Mouse (Mus musculus): Measurements from ENCODE around the gene Gm1604a.
"Not testable (repeated sequence)": the region's sequence is repeated elsewhere in the genome, so short reads cannot be mapped to it uniquely, and the experiment has no call there.

Gm1604a gene

DNA sequence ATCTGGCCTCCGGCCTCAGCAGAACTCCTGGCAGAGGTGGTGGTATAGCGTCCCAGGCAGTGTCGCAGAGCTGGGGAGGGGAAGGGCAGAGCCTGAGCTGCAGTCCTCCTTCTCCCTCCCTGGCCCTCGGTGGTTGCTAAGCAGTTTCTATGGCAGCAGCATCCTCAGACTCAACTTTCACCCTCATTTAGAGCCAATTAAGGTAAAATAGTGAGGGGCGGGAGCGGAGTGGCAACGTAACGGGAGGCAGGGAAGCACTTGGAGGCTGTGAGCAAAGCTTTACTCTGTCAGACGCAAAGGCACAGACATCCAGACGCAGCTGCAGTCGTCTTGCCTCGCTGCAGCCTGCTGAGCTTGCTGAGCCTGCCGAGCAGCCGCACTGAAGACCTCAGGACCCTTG lies at the start of gene Gm1604a:
Gene Gm1604a (plus strand): TSS at position 312 of the 400 bp plus-strand sequence.
- in situ Hi-C loops (cut with MboI) = not testable (repeated sequence)

DNA sequence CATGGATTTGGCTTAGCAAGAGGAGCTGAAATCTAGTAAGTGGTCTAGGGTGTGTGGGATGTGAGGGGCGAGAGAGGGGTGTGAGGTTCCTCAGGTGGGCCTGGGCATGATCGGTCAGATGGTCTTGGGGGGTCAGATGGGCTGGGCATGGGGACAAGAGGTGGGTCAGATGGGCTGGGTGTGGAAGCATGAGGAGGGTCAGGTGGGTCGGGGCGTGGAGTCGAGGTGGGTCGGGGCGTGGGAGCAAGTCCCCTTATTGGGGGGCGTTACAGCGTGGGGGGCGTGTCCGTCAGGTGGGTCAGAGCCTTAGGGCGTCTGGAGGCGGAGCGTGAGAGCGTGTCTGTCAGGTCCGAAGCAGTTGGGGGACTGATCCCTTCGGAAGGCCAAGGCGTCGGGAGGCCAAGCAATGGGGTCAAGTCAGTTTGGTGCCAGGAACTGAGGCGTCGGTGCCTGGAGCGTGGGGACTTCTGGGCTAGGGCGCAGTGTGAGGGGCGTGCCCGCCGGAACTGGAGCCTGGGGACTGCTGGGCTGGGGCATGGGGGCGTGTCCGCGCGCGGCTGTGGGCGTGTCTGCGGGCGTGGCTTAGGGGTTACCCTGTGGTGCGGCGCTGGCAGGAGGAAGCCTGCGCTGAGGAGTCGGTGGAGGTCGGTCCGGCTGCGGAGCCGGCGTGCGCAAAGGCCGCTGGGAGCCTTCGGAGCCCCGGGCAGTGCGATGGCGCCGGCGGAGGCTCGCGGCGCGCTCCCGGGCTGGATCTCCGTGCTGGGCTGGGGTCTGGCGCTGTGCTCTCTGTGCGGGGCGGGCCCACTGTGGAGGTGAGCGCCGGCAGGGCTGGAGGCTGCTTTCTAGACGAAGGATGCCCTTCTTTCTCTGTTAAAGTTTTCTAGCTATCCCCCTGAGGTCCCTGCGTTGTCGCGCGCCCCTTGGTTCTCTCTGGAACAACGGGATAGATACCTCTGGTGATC lies 46.8 kb upstream of the Gm1604a start, which contains the start of gene Gm49721:
Gene Gm49721 (plus strand): TSS at position 618 of the 962 bp plus-strand sequence.
- in situ Hi-C loops (cut with MboI) = not testable (repeated sequence)

DNA sequence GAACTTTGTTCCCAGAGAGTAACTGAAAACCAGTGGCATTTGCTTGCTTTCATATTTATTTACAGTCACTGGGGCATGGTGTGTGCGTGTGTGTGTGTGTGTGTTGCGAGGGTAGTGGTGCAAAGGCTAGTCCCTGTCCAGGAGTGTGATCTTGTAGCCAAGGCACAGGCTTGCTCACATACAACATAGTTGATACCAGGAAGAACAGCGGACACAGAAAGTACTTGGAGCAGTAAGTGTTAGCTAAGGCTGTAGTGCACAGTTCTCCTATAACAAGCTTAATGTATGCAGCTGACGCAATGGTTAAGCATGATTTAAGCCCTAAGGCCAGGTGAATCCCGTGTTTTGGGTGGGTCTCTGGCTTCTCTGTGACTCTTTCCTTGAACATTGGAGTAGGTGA lies 46.0 kb upstream of the Gm1604a start:
- in situ Hi-C loops (cut with MboI) = not testable (repeated sequence)

DNA sequence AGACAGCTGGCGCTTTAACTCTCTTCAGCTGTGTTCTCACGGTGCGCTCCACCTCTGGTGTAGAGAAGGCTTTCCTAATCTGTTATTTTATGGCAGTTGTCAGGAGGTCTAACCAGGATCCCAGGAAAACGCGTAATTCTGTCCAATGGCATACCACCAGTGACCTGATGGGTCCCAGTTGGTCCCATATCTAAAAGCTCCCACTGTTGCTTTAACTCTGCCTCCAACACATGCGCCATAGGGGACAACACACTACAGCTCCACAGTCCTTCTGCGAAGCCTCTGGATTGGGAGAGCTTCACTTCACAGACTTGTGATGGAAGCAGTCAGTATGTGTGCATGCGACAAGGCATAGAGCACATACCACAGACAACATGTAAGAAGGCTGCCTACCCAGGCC lies 45.2 kb upstream of the Gm1604a start:
- in situ Hi-C loops (cut with MboI) = not testable (repeated sequence)

DNA sequence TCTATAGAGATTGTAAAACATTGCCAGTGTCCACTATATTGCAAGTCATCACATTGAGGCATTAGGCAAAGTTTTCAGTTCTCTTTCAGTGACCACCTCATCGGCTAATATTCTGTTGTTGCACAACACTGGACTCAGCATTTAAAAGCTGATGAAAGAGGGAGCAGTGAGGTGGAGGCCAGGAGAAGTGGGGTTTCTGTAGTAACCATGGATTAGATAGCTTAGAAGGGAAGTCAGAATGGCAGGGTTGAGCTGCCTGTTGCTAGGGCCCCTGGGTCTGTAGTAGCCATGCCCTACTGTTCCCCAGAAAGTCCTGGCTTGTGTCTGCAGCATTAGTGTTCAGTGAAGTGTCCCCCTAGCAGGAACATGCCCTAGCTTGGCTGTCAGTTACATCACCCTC lies 39.2 kb upstream of the Gm1604a start:
- in situ Hi-C loops (cut with MboI) = not testable (repeated sequence)

DNA sequence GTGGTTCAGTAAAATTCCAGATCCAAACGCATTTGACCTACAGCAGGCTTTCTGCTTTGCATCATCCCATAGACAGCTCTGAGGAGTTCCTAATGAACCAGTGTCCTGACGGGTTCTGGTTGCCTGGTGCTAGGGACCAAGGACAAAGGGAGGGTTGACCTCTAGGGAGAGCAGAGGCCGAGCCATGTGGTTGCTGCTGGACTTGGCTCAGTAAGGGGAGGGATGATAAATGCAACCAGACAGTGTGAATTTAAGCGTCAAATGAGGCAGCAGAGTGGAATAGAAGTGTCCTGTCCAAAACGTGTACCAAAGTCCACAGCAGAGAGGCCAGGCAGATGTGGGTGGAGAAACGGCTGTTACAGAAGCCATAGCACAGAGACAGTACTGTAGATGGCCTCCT lies 29.9 kb upstream of the Gm1604a start:
- in situ Hi-C loops (cut with MboI) = not testable (repeated sequence)

DNA sequence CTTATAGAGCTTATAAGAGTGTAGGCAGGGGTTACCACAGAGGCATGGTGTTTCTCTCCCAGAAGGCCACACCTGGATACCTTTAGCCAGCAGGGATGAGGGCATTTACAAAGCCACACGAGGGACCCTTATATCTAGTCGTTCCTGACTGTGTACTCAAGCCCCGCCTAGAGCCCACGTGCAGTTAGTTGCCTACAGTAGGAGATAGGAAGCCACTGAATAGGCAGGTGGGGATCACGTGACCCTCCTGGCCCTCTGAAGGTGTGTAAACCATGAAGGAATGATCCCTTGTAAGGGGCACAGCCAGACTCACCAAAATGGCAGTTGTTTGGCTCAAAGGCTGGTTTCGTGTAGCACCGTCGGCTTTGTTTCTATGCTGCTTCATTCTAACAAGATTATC lies 28.5 kb upstream of the Gm1604a start:
- in situ Hi-C loops (cut with MboI) = not testable (repeated sequence)

DNA sequence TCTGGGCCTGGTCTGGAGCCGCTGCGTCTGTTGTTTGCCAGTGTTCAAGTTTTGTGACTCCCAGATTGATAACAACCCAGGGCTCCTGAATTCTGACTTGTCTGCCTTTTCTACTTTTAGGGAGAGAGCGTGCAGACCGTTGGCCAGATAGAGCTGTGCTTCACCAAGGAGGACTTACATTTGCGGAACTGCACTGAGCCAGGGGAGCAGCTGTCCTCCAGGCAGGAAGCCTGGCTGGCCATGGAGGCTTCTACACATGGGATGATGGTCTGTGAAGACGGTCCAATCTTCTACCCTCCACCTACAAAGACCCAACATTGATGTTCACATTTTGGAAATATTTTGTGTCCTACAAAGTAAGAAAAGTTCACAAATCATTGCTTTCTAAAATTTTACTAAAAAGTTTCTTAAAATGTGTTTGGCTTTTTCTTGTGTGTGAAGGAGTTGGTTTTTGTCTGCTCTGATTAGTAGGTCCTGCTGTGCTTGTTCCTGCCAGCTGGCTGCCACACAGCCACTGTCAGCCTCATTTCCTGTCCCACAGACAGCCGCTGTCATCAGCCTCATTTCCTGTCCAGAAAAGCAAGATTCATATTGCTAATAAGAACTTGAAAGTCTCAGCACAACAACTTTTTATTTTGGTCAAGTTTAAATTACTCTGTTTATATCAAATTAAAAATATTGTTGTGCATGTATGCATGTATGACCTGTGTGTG lies 27.4 kb upstream of the Gm1604a start:
- in situ Hi-C loops (cut with MboI) = not testable (repeated sequence)

DNA sequence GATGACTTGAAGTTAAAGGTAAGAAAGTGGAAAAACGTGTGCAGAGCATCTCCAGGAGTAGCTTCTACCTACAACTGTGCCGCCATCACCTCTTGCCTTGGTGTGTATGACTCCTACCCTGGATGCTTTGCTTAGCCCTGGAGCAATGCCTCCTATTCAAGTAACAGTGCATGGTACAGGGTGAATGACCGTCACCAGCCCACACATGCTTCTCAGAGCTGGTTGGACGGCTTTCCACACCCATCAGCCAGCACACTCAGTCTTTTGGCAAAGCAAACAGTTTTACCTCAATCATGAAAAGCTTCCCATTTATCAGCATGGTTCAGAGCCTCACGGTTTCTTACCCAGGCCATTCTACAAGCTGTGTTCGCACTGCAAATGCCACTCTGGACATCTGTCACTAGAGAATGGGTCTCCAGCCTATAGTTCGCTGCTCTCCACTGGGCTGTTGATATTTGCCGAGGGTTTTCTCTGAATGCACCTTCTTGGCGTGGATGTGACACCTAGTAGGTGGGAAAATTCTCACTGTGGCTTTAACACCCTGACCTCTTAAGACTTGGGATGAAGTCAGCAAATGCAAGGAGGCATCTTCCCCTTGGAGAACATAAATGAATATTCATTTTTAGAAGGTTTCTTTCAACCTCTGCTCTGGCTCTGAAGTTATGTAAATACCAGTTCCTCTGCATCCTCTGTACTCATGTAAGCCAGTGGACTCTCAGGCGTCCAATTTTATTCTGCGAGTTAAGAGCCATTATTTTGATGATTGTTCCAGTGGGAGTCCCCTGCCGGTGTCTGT lies 23.4 kb upstream of the Gm1604a start:
- in situ Hi-C loops (cut with MboI) = not testable (repeated sequence)

DNA sequence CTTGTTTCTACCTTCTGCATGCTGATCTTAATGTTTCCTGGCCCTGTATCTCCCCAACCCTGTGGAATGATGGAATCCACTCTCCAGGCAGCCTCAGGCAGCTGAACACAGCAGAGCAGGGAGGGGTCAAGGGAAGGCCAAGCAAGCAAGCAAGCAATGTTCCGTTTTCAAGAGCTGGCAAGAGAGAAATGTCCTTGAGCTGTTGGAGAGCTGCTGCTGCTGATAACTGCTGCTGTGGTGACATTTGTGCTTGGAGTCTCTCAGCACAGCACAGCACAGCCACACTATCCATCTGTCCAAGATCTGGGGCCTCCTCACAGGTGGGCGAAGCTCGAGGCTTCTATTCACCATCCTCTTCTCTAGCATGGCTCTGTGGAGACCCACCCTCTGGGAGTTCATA lies 22.0 kb upstream of the Gm1604a start:
- in situ Hi-C loops (cut with MboI) = not testable (repeated sequence)

DNA sequence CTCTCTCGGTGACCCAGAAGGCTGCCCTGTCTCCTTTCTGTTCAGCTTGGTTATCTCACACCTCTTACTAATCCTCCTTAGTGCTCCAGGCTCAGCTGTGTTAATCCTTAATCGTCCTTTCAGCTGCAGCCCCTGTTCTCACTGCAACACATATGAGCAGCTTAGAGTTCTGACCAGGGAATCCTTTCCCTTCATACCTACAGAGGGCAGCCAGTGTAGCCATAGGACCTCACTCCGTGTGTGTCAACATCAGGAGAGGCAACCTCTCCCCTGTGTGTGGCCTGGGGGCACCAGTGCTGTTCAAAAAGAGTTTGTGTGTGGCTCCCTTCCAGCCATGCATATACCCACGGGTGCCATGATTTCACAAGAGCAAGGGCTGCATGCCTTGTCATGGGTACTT lies 19.7 kb upstream of the Gm1604a start:
- in situ Hi-C loops (cut with MboI) = not testable (repeated sequence)

DNA sequence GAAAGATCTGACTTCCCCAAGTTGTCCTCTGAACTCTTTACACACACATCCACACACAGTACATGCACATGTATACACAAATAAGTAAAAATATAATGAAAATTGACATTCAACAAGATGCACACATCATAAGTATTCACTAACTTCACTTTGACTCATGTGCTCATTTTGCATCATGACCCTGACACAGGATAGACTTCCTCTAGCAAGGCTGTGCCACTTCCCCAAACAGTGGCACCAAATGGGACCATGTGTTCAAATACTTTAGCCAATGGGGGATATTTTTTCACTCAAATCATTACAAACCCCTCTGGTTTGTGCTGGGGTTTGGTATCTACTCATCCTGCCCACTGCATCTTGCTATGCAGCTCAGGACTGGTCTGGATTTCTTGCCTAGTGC lies 16.5 kb upstream of the Gm1604a start:
- in situ Hi-C loops (cut with MboI) = not testable (repeated sequence)

DNA sequence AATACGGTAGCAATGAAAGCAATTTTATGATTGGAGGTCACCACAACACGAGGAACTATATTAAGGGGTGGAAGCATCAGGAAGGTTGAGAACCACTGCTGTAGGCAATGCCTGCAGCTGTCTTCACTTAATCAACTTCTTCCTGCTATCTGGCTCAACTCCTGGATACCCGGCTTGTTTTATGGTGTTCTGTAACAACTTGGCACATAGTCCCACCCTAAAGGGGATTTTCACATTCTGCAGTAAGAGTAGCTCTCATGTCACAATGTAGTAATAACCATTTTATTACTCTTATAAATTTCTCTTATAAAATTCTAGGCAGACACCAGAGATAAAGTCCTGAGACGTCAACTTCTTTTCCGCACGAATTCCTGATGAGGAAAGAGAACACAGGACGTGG lies 15.9 kb upstream of the Gm1604a start:
- in situ Hi-C loops (cut with MboI) = not testable (repeated sequence)

DNA sequence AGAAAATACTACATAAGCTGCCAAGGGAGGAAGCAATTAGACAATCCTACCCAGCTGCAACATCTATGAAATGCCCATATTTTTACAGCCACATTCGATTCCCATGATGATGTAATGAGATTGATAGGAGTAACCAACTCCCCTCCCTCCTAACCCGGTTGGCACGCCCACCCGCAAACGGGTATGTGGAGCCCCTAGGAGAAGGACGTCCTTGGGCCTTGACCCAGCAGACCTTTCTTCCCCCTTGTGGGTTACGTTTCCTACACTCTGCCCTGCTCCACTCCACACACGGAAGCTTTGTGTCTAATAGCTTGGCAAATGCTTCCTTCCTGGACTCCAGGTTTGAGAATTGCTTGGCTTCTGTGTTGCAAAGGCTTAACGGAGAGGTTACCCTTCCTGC lies 15.5 kb upstream of the Gm1604a start:
- in situ Hi-C loops (cut with MboI) = not testable (repeated sequence)

DNA sequence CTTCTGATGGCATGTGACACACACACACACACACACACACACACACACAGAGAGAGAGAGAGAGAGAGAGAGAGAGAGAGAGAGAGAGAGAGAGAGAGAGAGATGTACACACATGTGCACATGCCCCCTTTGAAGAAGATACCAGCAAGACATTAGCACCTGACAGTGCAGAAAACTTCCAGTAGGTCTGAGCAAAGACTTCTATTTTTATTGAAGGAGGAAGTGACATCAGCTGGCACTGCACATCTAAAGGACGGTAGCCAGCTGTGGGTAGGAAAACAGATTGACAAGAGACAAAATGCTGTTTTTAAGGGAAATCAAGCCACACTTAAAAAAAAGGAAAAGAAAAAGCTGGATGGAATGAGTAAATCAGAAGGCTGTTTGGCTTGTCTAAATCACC lies 11.2 kb upstream of the Gm1604a start:
- in situ Hi-C loops (cut with MboI) = not testable (repeated sequence)

DNA sequence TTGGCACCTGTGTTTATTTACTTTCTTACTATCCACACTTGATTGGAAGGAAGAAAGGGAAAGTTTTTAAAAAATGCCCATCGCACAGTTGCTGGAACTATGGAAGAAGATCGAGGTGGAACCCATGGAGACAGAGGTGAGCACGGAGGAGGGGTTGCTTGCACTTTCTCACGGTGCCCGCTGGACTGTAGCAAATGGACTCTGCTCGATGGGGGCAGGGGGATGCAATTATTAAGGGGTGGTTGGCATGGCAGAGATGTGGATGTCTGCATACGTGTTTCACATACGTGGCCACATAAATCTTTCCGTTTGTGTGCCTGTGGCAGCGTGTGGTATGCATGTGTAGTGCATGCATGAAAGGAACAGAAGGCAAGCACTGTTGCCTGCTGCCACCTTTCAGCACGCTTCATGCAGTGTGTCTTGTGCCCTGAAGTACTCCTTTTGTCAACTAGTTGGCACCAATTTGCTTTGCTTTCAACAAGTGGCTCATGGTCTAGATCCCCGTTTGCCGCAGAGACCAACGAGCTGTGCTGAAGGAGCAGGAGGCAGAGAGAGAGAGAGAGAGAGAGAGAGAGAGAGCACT lies 487 bp downstream of the Gm1604a start:
- in situ Hi-C loops (cut with MboI) = not testable (repeated sequence)

DNA sequence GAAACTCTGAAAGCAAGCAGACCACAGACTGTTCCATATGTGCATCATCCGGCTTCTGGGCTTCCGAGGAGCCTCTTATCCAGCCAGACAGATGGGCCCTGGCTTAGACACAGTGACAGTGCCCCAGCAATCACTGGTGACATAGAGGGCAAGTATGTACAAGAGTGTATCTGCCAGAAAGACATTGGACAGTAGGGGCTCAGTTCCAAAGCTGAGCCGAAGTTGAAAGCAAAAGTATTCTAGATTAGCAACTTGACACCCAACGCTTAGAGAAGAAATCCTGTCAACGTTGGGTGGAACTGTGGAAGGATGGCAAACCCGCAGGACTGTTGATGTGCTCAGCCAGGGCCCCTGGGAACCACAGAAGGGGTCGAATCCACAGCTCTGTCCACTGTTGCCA lies 4.8 kb downstream of the Gm1604a start:
- in situ Hi-C loops (cut with MboI) = not testable (repeated sequence)

DNA sequence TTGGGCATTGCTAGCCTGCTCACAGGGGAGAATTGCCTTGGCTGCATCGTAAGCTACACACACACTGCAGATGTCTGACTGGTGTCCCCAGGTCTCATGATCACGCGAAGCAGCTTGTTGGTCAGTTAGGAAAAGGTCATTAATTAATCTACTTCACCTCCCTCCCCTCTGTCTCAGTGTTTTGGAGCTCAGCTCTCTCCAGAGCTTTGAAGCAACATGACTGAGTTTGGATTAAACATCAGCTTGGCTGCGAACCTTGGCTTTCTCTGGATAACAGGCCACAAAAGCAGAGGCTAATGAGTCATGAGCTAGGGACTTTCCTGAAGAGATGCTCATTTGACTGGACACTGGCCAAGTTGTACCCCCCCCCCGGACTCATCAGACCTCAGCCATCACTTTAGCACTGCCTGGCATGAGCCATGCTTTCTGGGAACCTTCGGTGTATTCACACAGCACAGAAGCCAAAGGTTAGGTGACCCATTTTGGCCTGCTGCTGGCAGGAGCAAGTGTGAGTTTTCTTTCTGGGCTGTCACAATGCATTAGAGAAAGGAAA lies 5.3 kb downstream of the Gm1604a start:
- in situ Hi-C loops (cut with MboI) = not testable (repeated sequence)

DNA sequence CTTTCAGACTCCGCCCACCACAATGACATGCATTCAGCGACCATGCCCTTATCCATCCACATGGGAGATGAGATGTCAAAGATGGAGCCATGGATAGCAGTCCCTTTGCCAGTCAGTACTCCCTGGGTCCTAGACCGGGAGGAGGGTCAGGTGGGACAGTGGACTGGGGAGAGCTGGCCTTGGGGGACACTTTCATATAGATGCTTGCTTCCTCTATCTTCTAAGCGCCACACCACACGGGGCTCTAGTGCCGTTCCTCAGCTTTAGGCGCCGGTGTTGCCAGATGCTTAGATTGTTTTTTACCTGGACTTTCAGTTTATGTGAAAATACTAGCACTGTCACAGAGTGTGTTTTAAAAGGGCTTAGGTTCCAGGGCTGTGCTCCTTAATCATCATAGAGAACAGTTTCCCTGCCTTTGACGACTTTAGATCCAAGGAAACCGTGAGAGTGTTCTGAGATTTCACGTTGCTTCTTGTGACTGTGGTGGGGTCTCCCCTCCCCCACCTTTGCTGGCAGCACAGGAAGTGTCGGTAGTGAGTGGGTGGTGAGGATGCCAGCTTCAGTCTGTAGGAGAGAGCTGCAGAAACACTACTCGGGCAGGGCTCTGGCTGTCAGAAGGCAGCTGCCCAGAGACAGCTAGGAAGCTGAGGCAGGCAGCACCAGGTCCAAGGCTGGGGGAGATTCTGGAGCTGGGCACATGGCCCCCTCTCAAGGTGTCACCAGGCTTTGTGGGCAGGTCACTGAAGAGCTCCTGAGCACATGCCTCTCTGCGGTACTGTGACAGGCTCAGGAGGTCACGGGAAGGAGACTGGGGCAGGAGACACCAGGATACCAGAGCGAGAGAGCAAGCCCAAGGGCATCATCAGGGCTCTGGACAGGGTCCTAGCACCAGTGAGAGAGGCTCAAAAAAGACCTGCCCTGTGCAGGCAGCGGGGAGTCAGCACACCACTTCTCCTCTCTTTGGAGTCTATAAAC lies 8.1 kb downstream of the Gm1604a start:
- in situ Hi-C loops (cut with MboI) = not testable (repeated sequence)

DNA sequence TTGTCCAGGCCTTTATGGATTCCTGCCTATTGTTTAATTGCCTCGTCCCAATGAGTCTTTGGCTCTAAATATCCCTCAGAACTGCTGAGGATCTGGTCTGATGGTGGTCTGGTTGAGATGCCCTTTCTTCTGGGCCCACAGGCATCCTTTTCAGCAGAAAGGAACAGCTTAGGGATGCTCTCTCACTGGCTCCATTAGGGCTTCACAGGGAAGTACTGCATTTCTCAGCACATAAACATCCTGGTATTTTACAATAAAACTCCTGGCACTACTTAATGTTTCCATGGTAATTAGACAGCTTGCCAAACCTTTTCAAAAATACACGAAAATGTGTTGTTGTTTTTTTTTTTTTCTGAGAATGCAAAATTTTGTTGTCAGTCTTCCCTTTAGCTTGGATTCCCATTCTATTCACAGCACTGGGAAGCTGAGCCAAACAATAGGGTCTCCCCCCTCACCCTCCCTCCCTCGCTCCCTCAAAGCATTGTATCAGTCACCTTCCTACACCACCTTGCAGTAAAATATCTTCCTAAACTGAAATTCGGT lies 43.7 kb downstream of the Gm1604a start:
- in situ Hi-C loops (cut with MboI) = not testable (repeated sequence)

Measured in mature B cell (primary cell).